Mouse (Mus musculus) forebrain, embryonic 11.5 days (tissue): ENCODE measurements around the gene Kcp. TPM values are rescaled to one million over a fixed set of nuclear protein-coding genes. Genes with fewer than 3 reads are reported as not detected.
A peak's percentile ranks its signal among the peaks of the same experiment; 100 is the strongest.

Experiments
- ATAC-seq: fragments of 200-750 bp; cut with Nextera tagmentation; replicated peaks from 2 replicates; pipeline ENCODE4 v1.8.0; 2017; ENCODE audit warnings: moderate TSS enrichment; ENCODE audit not compliant: low FRiP score
- DNase-seq: peaks from one replicate; pipeline ENCODE4 v3.0.0-alpha.2; 2017; ENCODE audit warnings: low spot score
- H3K27ac ChIP-seq: fragments of 300-500 bp; sonication (generic); 2 replicates; pipeline ENCODE4 v1.5.1; 2014; ENCODE audit warnings: low read depth, low read length
- H3K27me3 ChIP-seq: fragments of 300-500 bp; sonication (generic); 2 replicates; pipeline ENCODE4 v1.6.1; 2014; ENCODE audit warnings: mild to moderate bottlenecking, low read length, mixed read lengths; ENCODE audit not compliant: control insufficient read depth, insufficient read depth
- H3K36me3 ChIP-seq: fragments of 300-500 bp; sonication (generic); 2 replicates; pipeline ENCODE4 v1.6.1; 2014; ENCODE audit warnings: mild to moderate bottlenecking, low read length, moderate library complexity, mixed read lengths; ENCODE audit not compliant: control insufficient read depth, insufficient read depth
- H3K4me1 ChIP-seq: fragments of 300-500 bp; sonication (generic); replicated peaks from 2 replicates; pipeline ENCODE4 v1.6.1; 2014; ENCODE audit warnings: low read length, mixed read lengths; ENCODE audit not compliant: control insufficient read depth, insufficient read depth
- H3K4me2 ChIP-seq: fragments of 300-500 bp; sonication (generic); 2 replicates; pipeline ENCODE4 v1.6.1; 2014; ENCODE audit warnings: low read depth, mild to moderate bottlenecking, low read length, moderate library complexity, mixed read lengths; ENCODE audit not compliant: severe bottlenecking
- H3K4me3 ChIP-seq: fragments of 300-500 bp; sonication (generic); 2 replicates; pipeline ENCODE4 v1.5.1; 2014; ENCODE audit warnings: low read depth, low read length
- H3K9ac ChIP-seq: fragments of 300-500 bp; sonication (generic); 2 replicates; pipeline ENCODE4 v1.6.1; 2014; ENCODE audit warnings: low read length
- H3K9me3 ChIP-seq: fragments of 300-500 bp; sonication (generic); 2 replicates; pipeline ENCODE4 v1.6.1; 2016; ENCODE audit warnings: low read length, mixed read lengths; ENCODE audit not compliant: control insufficient read depth
- WGBS: fragments of 180-500 bp; shearing (Covaris S2); extraction: QIAGEN DNeasy Blood & Tissue Kit; methylation state at CpG from one replicate; pipeline ENCODE4 v1.1.7; 2014; 5-methylcytosine and 5-hydroxymethylcytosine counted together
- polyA plus RNA-seq: library from polyadenylated mRNA; unstranded; fragments of >200 nt; fragmentation: Nextera tagmentation; extraction: Ambion mirVana; gene quantifications from 2 replicates; pipeline ENCODE4 v1.2.1, GENCODE M21; 2014

Kcp gene
- polyA plus RNA-seq, 1 experiment from 2014 or later, result 14.4 TPM

DNA sequence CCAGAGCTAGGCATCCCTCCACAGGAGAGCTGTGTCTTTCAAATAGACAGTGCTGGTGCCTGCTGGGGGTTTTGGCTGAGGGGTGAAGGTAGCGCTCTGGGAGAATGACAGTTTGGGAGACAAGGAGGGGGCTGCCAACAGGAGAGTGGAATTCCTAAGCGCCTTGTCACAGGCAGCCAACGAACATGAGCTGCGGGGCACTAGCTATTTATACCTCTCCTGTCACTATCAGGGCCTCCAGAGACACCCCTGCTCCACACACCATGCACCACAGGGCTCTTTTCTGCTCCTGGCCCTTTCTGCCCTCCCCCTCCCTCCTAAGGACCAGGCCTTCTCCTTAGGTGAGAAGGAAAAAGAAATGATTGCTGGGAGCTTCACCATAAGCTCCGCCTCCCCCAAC is 76.3 kb downstream of the Kcp start:
- Histone ChIP-seq H3K4me3 (no peak overlapping the region), H3K27me3 (peaks cover 37% of the 10 kb centered on the region), H3K9ac (no peak overlapping the region), H3K36me3 (no peaks in the 10 kb centered on the region), H3K4me1 (peaks cover 19% of the 10 kb centered on the region), H3K4me2 (no peak overlapping the region), H3K27ac (no peak overlapping the region), H3K9me3 (no peaks in the 10 kb centered on the region)
- DNase-seq, result no peak
- 21% methylated on average over 5 of the region's 5 CpGs for WGBS
- ATAC-seq, result no peak

DNA sequence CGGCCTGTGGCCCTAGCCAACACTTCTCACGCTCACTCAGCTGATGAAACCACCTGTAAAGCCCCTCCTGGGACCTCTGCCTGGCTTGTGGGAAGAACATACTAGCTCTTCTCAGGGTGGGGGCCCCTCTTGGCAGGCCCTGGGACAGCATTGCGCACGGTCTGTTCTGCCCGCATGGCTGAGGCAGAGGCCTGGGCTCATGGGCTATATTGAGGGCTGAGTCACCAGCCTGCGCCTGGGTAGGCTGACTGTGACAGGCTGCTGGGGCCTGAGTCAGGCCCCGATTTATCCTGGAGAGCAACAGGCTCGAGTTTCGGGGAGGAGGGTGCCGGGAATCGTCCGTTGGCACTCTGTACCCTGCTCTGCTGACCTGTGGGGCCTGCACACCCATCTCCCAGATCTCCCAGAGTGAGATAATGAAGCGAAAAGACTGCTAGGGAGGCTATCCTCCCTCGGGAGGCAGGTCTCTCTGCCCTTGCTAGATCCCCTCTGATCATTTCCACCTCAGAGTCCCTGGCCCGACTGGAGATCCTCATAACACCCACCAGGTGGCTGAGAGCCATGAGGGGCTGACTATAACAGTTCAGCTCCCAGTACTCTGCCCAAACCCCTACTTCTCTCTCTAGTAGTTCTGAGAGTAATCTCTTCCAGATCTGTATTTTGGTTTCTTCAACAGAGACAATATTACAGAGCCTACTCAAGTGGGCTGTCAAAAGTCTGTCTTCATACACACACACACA is 76.9 kb downstream of the Kcp start:
- peaks cover 37% of the 10 kb centered on the region for H3K27me3 ChIP-seq
- H3K9ac ChIP-seq, result no peak overlapping the region
- H3K27ac ChIP-seq, result no peak overlapping the region
- peaks cover 13% of the 10 kb centered on the region for H3K4me1 ChIP-seq
- ATAC-seq (no peak), DNase-seq (peak; percentile 39)
- no peak overlapping the region for H3K4me2 ChIP-seq
- H3K36me3 ChIP-seq, result no peaks in the 10 kb centered on the region
- no peaks in the 10 kb centered on the region for H3K9me3 ChIP-seq
- no peak overlapping the region for H3K4me3 ChIP-seq
- WGBS, result 48% methylated on average over 15 of the region's 15 CpGs

DNA sequence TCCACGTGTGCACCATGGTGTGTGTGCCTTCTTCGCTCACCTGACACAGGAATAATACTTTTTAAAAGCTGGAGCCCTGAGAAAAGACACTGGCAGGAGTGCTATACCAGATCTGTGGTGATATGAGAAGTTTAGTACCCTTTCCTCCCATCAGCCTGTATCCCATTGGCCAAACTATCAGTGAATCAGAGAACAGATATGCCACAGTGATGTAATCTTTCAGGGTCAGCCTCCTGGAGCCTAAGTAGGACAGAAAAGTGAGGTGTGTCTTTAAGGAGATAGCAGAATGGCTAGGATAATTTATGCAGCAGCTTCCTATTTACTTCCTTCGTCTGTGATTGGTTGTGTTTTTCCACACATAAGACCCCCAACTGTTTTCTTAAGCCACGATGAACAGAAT is 79.6 kb downstream of the Kcp start:
- H3K36me3 ChIP-seq, result no peaks in the 10 kb centered on the region
- WGBS, result 55% methylated on average over 4 of the region's 4 CpGs

DNA sequence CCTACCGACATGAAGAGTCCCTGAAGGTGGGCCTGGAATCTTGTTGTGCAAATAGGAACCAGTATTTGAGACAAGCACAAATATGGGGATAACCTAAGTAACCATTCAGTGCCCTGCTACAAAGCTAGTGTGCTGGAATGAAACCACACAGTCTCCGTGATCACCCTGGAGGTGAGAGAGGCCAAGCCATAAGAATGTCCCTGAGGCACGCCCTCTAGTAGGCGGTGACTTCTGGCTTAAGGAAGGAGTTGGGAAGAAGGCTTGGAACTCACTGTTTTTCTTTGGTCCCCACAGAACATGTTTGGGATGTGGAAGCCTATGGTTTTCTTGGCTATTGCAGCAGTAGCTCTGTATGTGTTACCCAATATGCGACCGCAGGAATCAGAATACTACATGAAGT is 81.4 kb downstream of the Kcp start:
- H3K4me3 ChIP-seq, result no peak overlapping the region
- peaks cover 2% of the 10 kb centered on the region; the same call in 1 of the 2 replicates for H3K27me3 ChIP-seq
- H3K27ac ChIP-seq, result no peak overlapping the region
- H3K9me3 ChIP-seq, result no peaks in the 10 kb centered on the region
- no peak overlapping the region for H3K9ac ChIP-seq
- ATAC-seq (no peak), DNase-seq (no peak)
- H3K4me2 ChIP-seq, result no peak overlapping the region
- 82% methylated on average over 6 of the region's 6 CpGs for WGBS
- H3K36me3 ChIP-seq, result no peaks in the 10 kb centered on the region
- no peaks in the 10 kb centered on the region for H3K4me1 ChIP-seq

More for the DNA sequence above, 79.6 kb downstream of the Kcp start:
- Histone ChIP-seq H3K27me3 (peaks cover 18% of the 10 kb centered on the region), H3K27ac (no peak overlapping the region), H3K4me1 (peaks cover 4% of the 10 kb centered on the region), H3K4me3 (no peak overlapping the region), H3K4me2 (no peak overlapping the region), H3K9me3 (no peaks in the 10 kb centered on the region), H3K9ac (no peak overlapping the region)
- DNase-seq (no peak), ATAC-seq (no peak)

DNA sequence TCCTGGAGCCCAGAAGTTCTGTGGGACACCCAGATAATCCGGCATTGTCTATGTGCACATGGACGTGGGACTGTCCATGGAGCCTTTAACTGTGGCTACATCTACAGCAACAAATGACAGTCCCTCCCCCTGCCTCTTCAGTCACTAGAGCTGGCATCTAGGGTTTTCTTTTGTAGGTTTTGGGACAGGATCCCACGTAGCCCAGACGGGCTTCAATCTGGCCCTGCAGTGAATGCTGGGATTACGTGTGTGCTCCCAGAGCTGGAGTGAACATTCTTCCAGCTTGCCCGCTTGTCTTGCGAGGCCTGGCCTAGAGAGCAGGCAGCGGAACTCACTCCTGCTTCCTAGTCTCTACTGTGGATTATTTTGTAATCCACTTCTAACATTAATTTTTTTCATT is 82.6 kb downstream of the Kcp start:
- DNase-seq, result no peak
- Histone ChIP-seq H3K27ac (no peak overlapping the region), H3K4me3 (no peak overlapping the region)

More for the DNA sequence above, 82.6 kb downstream of the Kcp start:
- Histone ChIP-seq H3K27me3 (no peaks in the 10 kb centered on the region), H3K4me2 (no peak overlapping the region), H3K9me3 (no peaks in the 10 kb centered on the region), H3K36me3 (no peaks in the 10 kb centered on the region), H3K4me1 (no peaks in the 10 kb centered on the region), H3K9ac (no peak overlapping the region)
- ATAC-seq, result no peak
- WGBS, result 81% methylated on average over 8 of the region's 8 CpGs

Other genes with a start within 250 kb of the Kcp start
- gene Hilpda, start 235.5 kb downstream of the Kcp start, polyA plus RNA-seq, result 27.3 and 29.2 TPM in 2 replicates
- gene Fam71f2, start 228.4 kb downstream of the Kcp start, polyA plus RNA-seq, result 0.52 and 0.76 TPM in 2 replicates
- gene Fam71f1, start 188.8 kb downstream of the Kcp start, polyA plus RNA-seq, result not detected in 2 replicates
- 240 and 242 TPM in 2 replicates for gene Calu, start 159.9 kb downstream of the Kcp start, polyA plus RNA-seq
- gene Opn1sw, start 119.5 kb downstream of the Kcp start, polyA plus RNA-seq, result 0.31 and 0.43 TPM in 2 replicates
- gene Ccdc136, start 111.6 kb downstream of the Kcp start, polyA plus RNA-seq, result 25.7 and 26.7 TPM in 2 replicates
- gene Flnc, start 74.7 kb downstream of the Kcp start, polyA plus RNA-seq, result 2.4 and 2.6 TPM in 2 replicates
- 164 and 190 TPM in 2 replicates for gene Atp6v1f, start 40.2 kb downstream of the Kcp start, polyA plus RNA-seq
- 0.29 TPM in 1 of 2 replicates, not detected in the other for gene Atp6v1fnb, start 36.5 kb downstream of the Kcp start, polyA plus RNA-seq
- gene Irf5, start 18.7 kb upstream of the Kcp start, polyA plus RNA-seq, result 2.1 and 2.6 TPM in 2 replicates
- 119 and 131 TPM in 2 replicates for gene Tnpo3, start 101.9 kb upstream of the Kcp start, polyA plus RNA-seq
- gene Tspan33, start 186.3 kb upstream of the Kcp start, polyA plus RNA-seq, result 7.4 and 8.3 TPM in 2 replicates
- 72.8 and 78.2 TPM in 2 replicates for gene Smo, start 227.6 kb upstream of the Kcp start, polyA plus RNA-seq